Comparison of ENCODE assay signal across 15 mouse cellular contexts in genomic region chr7:133971086-133971485, GRCm38 (mm10).
A peak's percentile ranks its signal among the peaks of the same experiment; 100 is the strongest.
DNase-seq lines count a peak whose midpoint lies in the region; ATAC-seq and TF ChIP-seq lines count a peak whose summit lies in the region.
"Had no signal": no experiment of that assay in that cellular context is flagged by ENCODE, and none has a peak within 500 bp of the region (broad histone marks: within the 10 kb centered on the region; RNA-seq: fewer than 3 reads in every experiment).

No protein-coding gene starts in this region.

- 0 out of 2 replicates have a peak overlapping the region, but pooled peaks have one; percentile 8 for H3K27ac ChIP-seq in liver, postnatal 0 days (ENCODE audit: low read depth)
- no peak overlapping the region for H3K27ac ChIP-seq in liver, embryonic 11.5 days (ENCODE audit: low read depth, low read length)
- H3K27ac ChIP-seq in forebrain, embryonic 12.5 days, result no peak overlapping the region
- H3K27ac ChIP-seq in forebrain, embryonic 11.5 days (ENCODE audit: low read depth, low read length), result no peak overlapping the region
- no peak overlapping the region for H3K27ac ChIP-seq in thymus, adult 2 months (ENCODE audit: control insufficient read depth, insufficient read depth, low read length)
- H3K27ac ChIP-seq: hindbrain, embryonic 15.5 days; kidney, embryonic 15.5 days; liver, embryonic 13.5 days; midbrain, embryonic 15.5 days had no signal

- H3K4me1 ChIP-seq in liver, postnatal 0 days (ENCODE audit: insufficient read depth), result peaks cover 11% of the 10 kb centered on the region
- no peaks in the 10 kb centered on the region; the same call in 1 of the 2 replicates for H3K4me1 ChIP-seq in liver, embryonic 11.5 days (replicated peaks; ENCODE audit: control insufficient read depth, insufficient read depth, low read length)
- no peaks in the 10 kb centered on the region for H3K4me1 ChIP-seq in lung, adult 2 months (ENCODE audit: control insufficient read depth, insufficient read depth, low read length)
- H3K4me1 ChIP-seq in forebrain, embryonic 12.5 days, result peaks cover 6% of the 10 kb centered on the region; the same call in 1 of the 2 replicates
- H3K4me1 ChIP-seq in forebrain, embryonic 11.5 days (replicated peaks; ENCODE audit: control insufficient read depth, insufficient read depth, low read length), result no peaks in the 10 kb centered on the region
- no peaks in the 10 kb centered on the region for H3K4me1 ChIP-seq in thymus, adult 2 months (replicated peaks; ENCODE audit: control insufficient read depth, insufficient read depth, low read length)
- H3K4me1 ChIP-seq: liver, embryonic 13.5 days had no signal

- no peak for ATAC-seq in liver, postnatal 0 days
- no peak for ATAC-seq in liver, embryonic 11.5 days (replicated peaks; ENCODE audit: low FRiP score)
- ATAC-seq in forebrain, embryonic 12.5 days (ENCODE audit: low FRiP score), result no peak
- ATAC-seq in forebrain, embryonic 11.5 days (replicated peaks; ENCODE audit: low FRiP score), result no peak
- ATAC-seq: midbrain, embryonic 15.5 days had no signal

- WGBS in liver, postnatal 0 days (ENCODE audit: insufficient replicate concordance), result 54% methylated on average over 1 of the region's 1 CpGs
- WGBS in liver, embryonic 11.5 days, result 58% methylated on average over 1 of the region's 1 CpGs
- 33% methylated on average over 1 of the region's 1 CpGs for WGBS in lung, adult 2 months
- 85% methylated on average over 1 of the region's 1 CpGs for WGBS in forebrain, embryonic 12.5 days
- 88% methylated on average over 1 of the region's 1 CpGs for WGBS in forebrain, embryonic 11.5 days
- WGBS in thymus, adult 2 months, result 58% methylated on average over 1 of the region's 1 CpGs

- H3K9ac ChIP-seq in liver, postnatal 0 days (replicated peaks), result no peak overlapping the region
- no peak overlapping the region for H3K9ac ChIP-seq in liver, embryonic 11.5 days (ENCODE audit: low read depth, low read length)
- H3K9ac ChIP-seq in forebrain, embryonic 12.5 days, result no peak overlapping the region
- no peak overlapping the region for H3K9ac ChIP-seq in forebrain, embryonic 11.5 days (ENCODE audit: low read length)
- H3K9ac ChIP-seq: hindbrain, embryonic 15.5 days; kidney, embryonic 15.5 days; liver, embryonic 13.5 days; midbrain, embryonic 15.5 days had no signal

- no peak for TF ChIP-seq POLR2A in lung, adult 2 months (IDR thresholded peaks at IDR 0.05; ENCODE audit: borderline replicate concordance, extremely low read depth, low read depth, low read length)
- no peak for TF ChIP-seq POLR2A in thymus, adult 2 months (IDR thresholded peaks at IDR 0.05; ENCODE audit: control insufficient read depth, extremely low read depth, insufficient read depth, low read length, poor library complexity)

- no peak overlapping the region for H3K4me3 ChIP-seq in liver, postnatal 0 days (ENCODE audit: low read depth, low read length)
- no peak overlapping the region for H3K4me3 ChIP-seq in liver, embryonic 11.5 days (ENCODE audit: low read depth, low read length)
- H3K4me3 ChIP-seq in lung, adult 2 months (replicated peaks; ENCODE audit: extremely low read depth, low read depth, low read length), result no peak overlapping the region
- no peak overlapping the region for H3K4me3 ChIP-seq in forebrain, embryonic 12.5 days (replicated peaks)
- no peak overlapping the region for H3K4me3 ChIP-seq in forebrain, embryonic 11.5 days (ENCODE audit: low read depth, low read length)
- H3K4me3 ChIP-seq in thymus, adult 2 months (ENCODE audit: control insufficient read depth, insufficient read depth, low read length), result no peak overlapping the region
- H3K4me3 ChIP-seq: hindbrain, embryonic 15.5 days; kidney, embryonic 15.5 days; liver, embryonic 13.5 days; midbrain, embryonic 15.5 days had no signal

- TF ChIP-seq EP300 in liver, postnatal 0 days (IDR thresholded peaks at IDR 0.05; ENCODE audit: low read depth), result no peak

- no peaks in the 10 kb centered on the region for H3K36me3 ChIP-seq in liver, postnatal 0 days (replicated peaks; ENCODE audit: insufficient read depth, low read length)
- H3K36me3 ChIP-seq in liver, embryonic 11.5 days (ENCODE audit: control insufficient read depth, insufficient read depth, low read length), result no peaks in the 10 kb centered on the region
- H3K36me3 ChIP-seq in forebrain, embryonic 12.5 days (replicated peaks), result no peaks in the 10 kb centered on the region
- H3K36me3 ChIP-seq in forebrain, embryonic 11.5 days (ENCODE audit: control insufficient read depth, insufficient read depth, low read length), result no peaks in the 10 kb centered on the region
- no peaks in the 10 kb centered on the region for H3K36me3 ChIP-seq in thymus, adult 2 months (ENCODE audit: control insufficient read depth, insufficient read depth, low read length)
- H3K36me3 ChIP-seq: hindbrain, embryonic 15.5 days; kidney, embryonic 15.5 days; liver, embryonic 13.5 days; midbrain, embryonic 15.5 days had no signal

- no peaks in the 10 kb centered on the region for H3K27me3 ChIP-seq in liver, postnatal 0 days (ENCODE audit: insufficient read depth, low read length)
- no peaks in the 10 kb centered on the region for H3K27me3 ChIP-seq in liver, embryonic 11.5 days (replicated peaks; ENCODE audit: control insufficient read depth, insufficient read depth, low read length)
- no peaks in the 10 kb centered on the region; the same call in 1 of the 2 replicates for H3K27me3 ChIP-seq in forebrain, embryonic 12.5 days
- no peaks in the 10 kb centered on the region for H3K27me3 ChIP-seq in forebrain, embryonic 11.5 days (ENCODE audit: control insufficient read depth, insufficient read depth, low read length)
- no peaks in the 10 kb centered on the region for H3K27me3 ChIP-seq in thymus, adult 2 months (ENCODE audit: control insufficient read depth, insufficient read depth, low read length)
- H3K27me3 ChIP-seq: hindbrain, embryonic 15.5 days; kidney, embryonic 15.5 days; liver, embryonic 13.5 days; midbrain, embryonic 15.5 days had no signal

- DNase-seq in adrenal gland, postnatal 14 days, result peak; percentile 52
- DNase-seq in adrenal gland, adult 18-20 months (ENCODE audit: low spot score in 2 of 2), result no peak
- no peak for DNase-seq in liver, postnatal 0 days
- no peak for DNase-seq in liver, embryonic 11.5 days (ENCODE audit: low spot score)
- DNase-seq in lung, adult 2 months, result peak; percentile 29
- no peak for DNase-seq in forebrain, embryonic 11.5 days (ENCODE audit: low spot score)
- DNase-seq in thymus, adult 2 months, result no peak
- DNase-seq: layer of hippocampus, postnatal 36 days; liver, embryonic 13.5 days; right cerebral cortex, postnatal 14 days; thymus, postnatal 36 days had no signal

- H3K4me2 ChIP-seq in liver, postnatal 0 days (ENCODE audit: low read depth, low read length), result no peak overlapping the region
- H3K4me2 ChIP-seq in liver, embryonic 11.5 days, result no peak overlapping the region
- no peak overlapping the region for H3K4me2 ChIP-seq in forebrain, embryonic 12.5 days
- H3K4me2 ChIP-seq in forebrain, embryonic 11.5 days (ENCODE audit: low read depth, low read length, severe bottlenecking), result no peak overlapping the region
- H3K4me2 ChIP-seq: hindbrain, embryonic 15.5 days; kidney, embryonic 15.5 days; liver, embryonic 13.5 days; midbrain, embryonic 15.5 days had no signal

- no peaks in the 10 kb centered on the region for H3K9me3 ChIP-seq in liver, postnatal 0 days (ENCODE audit: low read length)
- H3K9me3 ChIP-seq in liver, embryonic 11.5 days (ENCODE audit: control insufficient read depth, low read length), result no peaks in the 10 kb centered on the region
- H3K9me3 ChIP-seq in forebrain, embryonic 12.5 days, result no peaks in the 10 kb centered on the region
- no peaks in the 10 kb centered on the region for H3K9me3 ChIP-seq in forebrain, embryonic 11.5 days (ENCODE audit: control insufficient read depth, low read length)
- H3K9me3 ChIP-seq: hindbrain, embryonic 15.5 days; kidney, embryonic 15.5 days; liver, embryonic 13.5 days; midbrain, embryonic 15.5 days had no signal

- no peak for TF ChIP-seq CTCF in liver, postnatal 0 days (IDR thresholded peaks at IDR 0.05; ENCODE audit: low read depth)
- TF ChIP-seq CTCF in lung, adult 2 months (IDR thresholded peaks at IDR 0.05; ENCODE audit: insufficient read depth, low read length), result no peak
- TF ChIP-seq CTCF in thymus, adult 2 months (IDR thresholded peaks at IDR 0.05; ENCODE audit: borderline replicate concordance, control insufficient read depth, extremely low read depth, insufficient read depth, low read length, poor library complexity), result no peak

Comparison
In these comparisons a context has a peak if more than half of its experiments do, and no peak if none do; other contexts are left out.
1. DNase-seq: peak in adrenal gland, postnatal 14 days (single experiment) and lung, adult 2 months (single experiment); none in adrenal gland, adult 18-20 months (0 of 2), liver, postnatal 0 days (single experiment), liver, embryonic 11.5 days (single experiment), forebrain, embryonic 11.5 days (single experiment) and thymus, adult 2 months (single experiment).